Mouse (Mus musculus) stomach, postnatal 0 days (tissue): ENCODE data around the gene Smarcb1. TPM values are rescaled to one million over a fixed set of nuclear protein-coding genes. Genes with fewer than 3 reads are reported as not detected.
A peak's percentile ranks its signal among the peaks of the same experiment; 100 is the strongest.

Experiments
- ATAC-seq: fragments of 200-750 bp; cut with Nextera tagmentation; 2 replicates; pipeline ENCODE4 v1.8.0; 2017; ENCODE audit not compliant: low FRiP score, low TSS enrichment
- DNase-seq: peaks from one replicate; pipeline ENCODE4 v3.0.0-alpha.2; 2016; ENCODE audit warnings: low spot score
- H3K27ac ChIP-seq: fragments of 300-500 bp; sonication (generic); replicated peaks from 2 replicates; pipeline ENCODE4 v1.5.1; 2014; ENCODE audit warnings: mild to moderate bottlenecking, control low read depth
- H3K27me3 ChIP-seq: fragments of 300-500 bp; sonication (generic); 2 replicates; pipeline ENCODE4 v1.6.1; 2014; ENCODE audit warnings: low read length; ENCODE audit not compliant: control insufficient read depth, insufficient read depth
- H3K36me3 ChIP-seq: fragments of 300-500 bp; sonication (generic); 2 replicates; pipeline ENCODE4 v1.6.1; 2014; ENCODE audit warnings: low read length, mixed read lengths; ENCODE audit not compliant: control insufficient read depth, insufficient read depth
- H3K4me1 ChIP-seq: fragments of 300-500 bp; sonication (generic); replicated peaks from 2 replicates; pipeline ENCODE4 v1.6.1; 2014; ENCODE audit warnings: antibody characterized with exemption; ENCODE audit not compliant: control insufficient read depth, insufficient read depth
- H3K4me2 ChIP-seq: fragments of 300-500 bp; sonication (generic); replicated peaks from 2 replicates; pipeline ENCODE4 v1.6.1; 2014; ENCODE audit warnings: low read depth, mild to moderate bottlenecking, control low read depth, moderate library complexity
- H3K4me3 ChIP-seq: fragments of 300-500 bp; sonication (generic); 2 replicates; pipeline ENCODE4 v1.5.1; 2014; ENCODE audit warnings: low read depth, low read length, control low read depth
- H3K9ac ChIP-seq: fragments of 300-500 bp; sonication (generic); 2 replicates; pipeline ENCODE4 v1.6.1; 2014; ENCODE audit warnings: mild to moderate bottlenecking, low read length, control low read depth, mixed read lengths
- H3K9me3 ChIP-seq: fragments of 300-500 bp; sonication (generic); 2 replicates; pipeline ENCODE4 v1.6.1; 2016; ENCODE audit warnings: low read length; ENCODE audit not compliant: control insufficient read depth
- CTCF ChIP-seq: IDR thresholded peaks from 2 replicates; pipeline ENCODE4 v1.5.1; 2016; ENCODE audit warnings: antibody characterized with exemption, low read depth, mild to moderate bottlenecking, moderate library complexity
- EP300 ChIP-seq: optimal IDR thresholded peaks from 2 replicates; pipeline ENCODE3; 2016; ENCODE audit warnings: antibody characterized with exemption
- WGBS: fragments of 180-500 bp; shearing (Covaris S2); extraction: QIAGEN DNeasy Blood & Tissue Kit; methylation state at CpG from one replicate; pipeline ENCODE4 v1.1.7; 2014; 5-methylcytosine and 5-hydroxymethylcytosine counted together
- polyA plus RNA-seq: library from polyadenylated mRNA; unstranded; fragments of >200 nt; fragmentation: Nextera tagmentation; extraction: Ambion mirVana; gene quantifications from 2 replicates; pipeline ENCODE4 v1.2.1, GENCODE M21; 2015

Gene Smarcb1
- polyA plus RNA-seq, 1 experiment from 2014 or later: 81.9 TPM

DNA sequence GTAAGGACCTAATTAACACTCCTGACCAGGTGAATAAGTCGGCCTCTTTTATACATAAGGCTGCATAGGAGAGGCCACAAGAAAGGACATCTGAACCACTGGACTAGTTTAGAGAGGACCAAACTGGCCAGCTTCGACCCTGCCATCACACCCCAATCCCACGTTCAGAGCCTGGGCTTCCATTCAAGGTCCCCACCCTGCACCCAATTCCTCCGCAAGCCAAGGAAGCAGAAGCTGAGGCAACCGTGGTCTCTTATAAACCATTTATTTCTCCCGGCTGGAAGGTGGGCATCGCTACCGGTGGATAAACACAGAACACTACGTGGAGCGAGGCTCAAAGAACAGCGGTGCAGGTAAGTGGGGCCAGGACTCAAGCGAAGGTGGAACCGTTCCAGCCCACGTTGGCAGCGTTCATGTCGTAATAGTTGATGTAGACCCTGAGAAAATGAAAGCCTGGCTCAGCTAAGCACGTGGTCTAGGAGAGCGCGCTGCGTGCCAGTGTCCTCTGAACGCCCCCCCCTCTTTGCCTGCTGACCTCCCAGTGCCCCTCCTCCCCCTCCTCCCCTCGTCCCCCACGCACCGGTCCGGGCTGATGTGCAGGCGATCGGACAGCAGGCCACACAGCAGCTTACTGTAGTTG is 62.2 kb downstream of the Smarcb1 start:
- Histone ChIP-seq H3K9me3 (no peaks in the 10 kb centered on the region), H3K36me3 (0 out of 2 replicates have a peak, but pooled peaks cover 3% of the 10 kb centered on the region), H3K4me1 (no peaks in the 10 kb centered on the region), H3K4me3 (peak overlapping the region; percentile 59), H3K9ac (peak overlapping the region; percentile 74), H3K27me3 (no peaks in the 10 kb centered on the region), H3K27ac (peak overlapping the region; percentile 83), H3K4me2 (peak overlapping the region; percentile 72)
- TF ChIP-seq CTCF (peak; percentile 31; the same call in 1 of the 2 replicates), EP300 (no peak)
- 2% methylated on average over 27 of the region's 27 CpGs for whole genome bisulfite sequencing
- ATAC-seq (no peak; the same call in 1 of the 2 replicates), DNase-seq (peak; percentile 58)

DNA sequence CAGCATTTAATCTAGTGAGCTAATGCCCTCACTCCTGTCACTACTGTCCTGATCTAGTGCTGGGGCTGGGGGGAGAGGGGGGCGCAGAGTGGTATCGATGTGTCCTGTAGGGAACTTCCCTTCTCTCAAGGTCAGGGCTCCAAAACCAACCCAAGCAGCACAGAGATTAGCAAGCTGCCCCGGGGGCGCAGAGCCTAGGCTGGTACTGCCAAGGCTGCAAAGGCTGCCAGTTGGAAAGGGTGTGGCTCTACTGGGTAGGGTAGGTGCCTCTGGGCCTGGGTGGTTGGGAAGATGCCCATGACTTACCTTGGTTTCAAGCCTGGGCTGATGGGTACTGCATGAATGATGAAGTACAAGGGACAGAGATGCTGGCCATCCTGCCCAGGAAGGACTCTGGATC is 63.8 kb downstream of the Smarcb1 start:
- WGBS: 80% methylated on average over 4 of the region's 4 CpGs
- H3K4me2 ChIP-seq: no peak overlapping the region
- DNase-seq: no peak

DNA sequence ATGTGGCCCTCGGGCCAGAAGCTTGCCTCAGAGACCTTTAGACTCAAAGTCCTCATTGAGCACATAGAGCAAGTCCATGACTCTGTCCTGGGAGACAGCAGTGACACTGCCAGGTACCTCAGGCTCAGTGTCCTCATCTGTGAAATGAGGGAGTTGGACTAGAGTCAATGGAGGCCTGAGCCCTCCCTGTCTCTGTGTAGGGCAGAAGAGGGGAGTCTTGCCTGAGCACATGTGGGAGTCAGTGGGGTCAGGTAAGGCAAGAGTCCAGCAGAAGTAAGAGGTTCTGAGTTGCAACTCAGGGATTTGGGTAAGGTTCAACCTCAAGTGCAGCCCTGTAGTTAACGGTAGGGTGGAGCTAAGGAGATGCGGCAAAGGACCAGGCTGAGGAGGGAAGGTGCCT is 64.4 kb downstream of the Smarcb1 start:
- no peaks in the 10 kb centered on the region for H3K27me3 ChIP-seq
- H3K9ac ChIP-seq: no peak overlapping the region
- no peak overlapping the region for H3K4me2 ChIP-seq
- 80% methylated on average over 3 of the region's 3 CpGs for WGBS
- no peak overlapping the region for H3K27ac ChIP-seq
- 0 out of 2 replicates have a peak, but pooled peaks cover 3% of the 10 kb centered on the region for H3K36me3 ChIP-seq
- no peaks in the 10 kb centered on the region for H3K4me1 ChIP-seq
- H3K4me3 ChIP-seq: no peak overlapping the region
- ATAC-seq: no peak
- no peaks in the 10 kb centered on the region for H3K9me3 ChIP-seq
- TF ChIP-seq EP300 (no peak), CTCF (no peak)
- no peak for DNase-seq

More for the DNA sequence above, 63.8 kb downstream of the Smarcb1 start:
- Histone ChIP-seq H3K9ac (no peak overlapping the region), H3K9me3 (no peaks in the 10 kb centered on the region), H3K27me3 (no peaks in the 10 kb centered on the region), H3K4me1 (no peaks in the 10 kb centered on the region), H3K36me3 (0 out of 2 replicates have a peak, but pooled peaks cover 3% of the 10 kb centered on the region), H3K4me3 (no peak overlapping the region), H3K27ac (no peak overlapping the region)
- no peak for ATAC-seq
- TF ChIP-seq EP300 (no peak), CTCF (no peak)

- TF ChIP-seq EP300 (no peak), CTCF (no peak)
- Histone ChIP-seq H3K4me2 (no peak overlapping the region), H3K9me3 (no peaks in the 10 kb centered on the region), H3K4me1 (no peaks in the 10 kb centered on the region), H3K36me3 (0 out of 2 replicates have a peak, but pooled peaks cover 3% of the 10 kb centered on the region), H3K9ac (no peak overlapping the region), H3K4me3 (no peak overlapping the region), H3K27ac (no peak overlapping the region), H3K27me3 (no peaks in the 10 kb centered on the region)
- 77% methylated on average over 11 of the region's 11 CpGs for WGBS
- ATAC-seq (no peak), DNase-seq (no peak)
These were observed 65.1 kb downstream of the Smarcb1 start for GRCm38 (mm10) chr10:75856155-75856907.

- no peak for ATAC-seq
- H3K36me3 ChIP-seq: 0 out of 2 replicates have a peak, but pooled peaks cover 3% of the 10 kb centered on the region
- no peak overlapping the region for H3K4me3 ChIP-seq
- no peak for DNase-seq
- H3K27ac ChIP-seq: no peak overlapping the region
- H3K9me3 ChIP-seq: no peaks in the 10 kb centered on the region
- no peak overlapping the region for H3K9ac ChIP-seq
- WGBS: 88% methylated on average over 15 of the region's 15 CpGs
- no peaks in the 10 kb centered on the region for H3K4me1 ChIP-seq
- H3K4me2 ChIP-seq: no peak overlapping the region
- no peak for TF ChIP-seq CTCF
- no peak for TF ChIP-seq EP300
- H3K27me3 ChIP-seq: no peaks in the 10 kb centered on the region
These were observed 65.9 kb downstream of the Smarcb1 start for GRCm38 (mm10) chr10:75855416-75855981.
